Mouse (Mus musculus) limb, embryonic 11.5 days (tissue): Measurements from ENCODE around the gene Sphk2. TPM values are rescaled to one million over a fixed set of nuclear protein-coding genes. Genes with fewer than 3 reads are reported as not detected.

Experiments used
- ATAC-seq: fragments of 200-750 bp; cut with Nextera tagmentation; 2 replicates; pipeline ENCODE4 v1.8.0; 2017; ENCODE audit warnings: low read depth; ENCODE audit not compliant: insufficient number of reproducible peaks, low FRiP score, low TSS enrichment
- DNase-seq: peaks from one replicate; pipeline ENCODE4 v3.0.0-alpha.2; 2015; ENCODE audit warnings: low spot score
- H3K27ac ChIP-seq: fragments of 300-500 bp; sonication (generic); replicated peaks from 2 replicates; pipeline ENCODE4 v1.5.1; 2014; ENCODE audit warnings: low read depth, mild to moderate bottlenecking, low read length
- H3K27me3 ChIP-seq: fragments of 300-500 bp; sonication (generic); 2 replicates; pipeline ENCODE4 v1.6.1; 2014; ENCODE audit warnings: mild to moderate bottlenecking, low read length, mixed read lengths; ENCODE audit not compliant: control insufficient read depth, insufficient read depth
- H3K36me3 ChIP-seq: fragments of 300-500 bp; sonication (generic); 2 replicates; pipeline ENCODE4 v1.6.1; 2014; ENCODE audit warnings: mild to moderate bottlenecking, low read length, moderate library complexity, mixed read lengths; ENCODE audit not compliant: control insufficient read depth, insufficient read depth
- H3K4me1 ChIP-seq: fragments of 300-500 bp; sonication (generic); 2 replicates; pipeline ENCODE4 v1.6.1; 2014; ENCODE audit warnings: low read length, mixed read lengths; ENCODE audit not compliant: control insufficient read depth, insufficient read depth
- H3K4me2 ChIP-seq: fragments of 300-500 bp; sonication (generic); 2 replicates; pipeline ENCODE4 v1.6.1; 2014; ENCODE audit warnings: low read depth, mild to moderate bottlenecking, moderate library complexity; ENCODE audit not compliant: severe bottlenecking
- H3K4me3 ChIP-seq: fragments of 300-500 bp; sonication (generic); 2 replicates; pipeline ENCODE4 v1.5.1; 2014; ENCODE audit warnings: low read depth, low read length
- H3K9ac ChIP-seq: fragments of 300-500 bp; sonication (generic); 2 replicates; pipeline ENCODE4 v1.6.1; 2014; ENCODE audit warnings: mild to moderate bottlenecking, low read length
- H3K9me3 ChIP-seq: fragments of 300-500 bp; sonication (generic); 2 replicates; pipeline ENCODE4 v1.6.1; 2016; ENCODE audit warnings: low read length; ENCODE audit not compliant: control insufficient read depth
- WGBS: fragments of 180-500 bp; shearing (Covaris S2); extraction: QIAGEN DNeasy Blood & Tissue Kit; methylation state at CpG from one replicate; pipeline ENCODE4 v1.1.7; 2014; 5-methylcytosine and 5-hydroxymethylcytosine counted together
- polyA plus RNA-seq: library from polyadenylated mRNA; unstranded; fragments of >200 nt; fragmentation: Nextera tagmentation; extraction: Ambion mirVana; gene quantifications from 2 replicates; pipeline ENCODE4 v1.2.1, GENCODE M21; 2014

Sphk2 gene
- polyA plus RNA-seq, 1 experiment from 2014 or later, result 28.4 TPM

GRCm38 (mm10) chr7:45748110-45748509 lies 30.3 kb upstream of the Sphk2 start:
- no peak overlapping the region for H3K9ac ChIP-seq
- no peaks in the 10 kb centered on the region for H3K36me3 ChIP-seq
- H3K4me2 ChIP-seq, result no peak overlapping the region
- no peaks in the 10 kb centered on the region for H3K27me3 ChIP-seq
- ATAC-seq (no peak), DNase-seq (no peak)
- no peak overlapping the region for H3K4me3 ChIP-seq
- no peak overlapping the region for H3K27ac ChIP-seq
- peaks cover 3% of the 10 kb centered on the region; the same call in 1 of the 2 replicates for H3K4me1 ChIP-seq
- 82% methylated on average over 7 of the region's 7 CpGs for WGBS
- H3K9me3 ChIP-seq, result no peaks in the 10 kb centered on the region; the same call in 1 of the 2 replicates

GRCm38 (mm10) chr7:45747450-45747849 lies 29.6 kb upstream of the Sphk2 start:
- Histone ChIP-seq H3K4me3 (no peak overlapping the region), H3K4me2 (no peak overlapping the region), H3K27me3 (no peaks in the 10 kb centered on the region), H3K9me3 (no peaks in the 10 kb centered on the region; the same call in 1 of the 2 replicates), H3K4me1 (peaks cover 3% of the 10 kb centered on the region; the same call in 1 of the 2 replicates), H3K36me3 (no peaks in the 10 kb centered on the region), H3K27ac (no peak overlapping the region), H3K9ac (no peak overlapping the region)
- 87% methylated on average over 5 of the region's 5 CpGs for WGBS
- ATAC-seq, result no peak
- no peak for DNase-seq

- WGBS, result 64% methylated on average over 6 of the region's 6 CpGs
- no peak overlapping the region for H3K4me3 ChIP-seq
- no peak overlapping the region for H3K9ac ChIP-seq
- H3K4me1 ChIP-seq, result peaks cover 3% of the 10 kb centered on the region; the same call in 1 of the 2 replicates
- H3K36me3 ChIP-seq, result no peaks in the 10 kb centered on the region
- no peak for ATAC-seq
- no peak for DNase-seq
- no peak overlapping the region for H3K4me2 ChIP-seq
- no peak overlapping the region for H3K27ac ChIP-seq
- H3K27me3 ChIP-seq, result no peaks in the 10 kb centered on the region
- H3K9me3 ChIP-seq, result no peaks in the 10 kb centered on the region; the same call in 1 of the 2 replicates
Observed at GRCm38 (mm10) chr7:45746518-45746917, 28.7 kb upstream of the Sphk2 start.

- Histone ChIP-seq H3K4me2 (no peak overlapping the region), H3K4me1 (no peaks in the 10 kb centered on the region), H3K36me3 (no peaks in the 10 kb centered on the region), H3K9me3 (no peaks in the 10 kb centered on the region; the same call in 1 of the 2 replicates), H3K4me3 (no peak overlapping the region), H3K9ac (no peak overlapping the region), H3K27me3 (no peaks in the 10 kb centered on the region), H3K27ac (no peak overlapping the region)
- DNase-seq (peak; percentile 81), ATAC-seq (0 out of 2 replicates have a peak, but pooled peaks have one; percentile 11)
- 34% methylated on average over 2 of the region's 2 CpGs for WGBS
Observed at GRCm38 (mm10) chr7:45744387-45744786, 26.6 kb upstream of the Sphk2 start.

GRCm38 (mm10) chr7:45742338-45742737 lies 24.5 kb upstream of the Sphk2 start:
- WGBS, result 35% methylated on average over 19 of the region's 19 CpGs
- Histone ChIP-seq H3K27me3 (no peaks in the 10 kb centered on the region), H3K9ac (no peak overlapping the region), H3K9me3 (no peaks in the 10 kb centered on the region; the same call in 1 of the 2 replicates), H3K4me3 (peak overlapping the region; percentile 14; the same call in 1 of the 2 replicates), H3K4me2 (peak overlapping the region; percentile 24; the same call in 1 of the 2 replicates), H3K4me1 (no peaks in the 10 kb centered on the region), H3K36me3 (no peaks in the 10 kb centered on the region), H3K27ac (no peak overlapping the region)
- ATAC-seq, result no peak
- DNase-seq, result no peak

- no peak overlapping the region for H3K9ac ChIP-seq
- ATAC-seq, result no peak
- H3K4me1 ChIP-seq, result no peaks in the 10 kb centered on the region
- H3K27ac ChIP-seq, result no peak overlapping the region
- WGBS, result 27% methylated on average over 11 of the region's 11 CpGs
- H3K9me3 ChIP-seq, result no peaks in the 10 kb centered on the region; the same call in 1 of the 2 replicates
- peak overlapping the region; percentile 14; the same call in 1 of the 2 replicates for H3K4me3 ChIP-seq
- no peak for DNase-seq
- H3K36me3 ChIP-seq, result no peaks in the 10 kb centered on the region
- H3K4me2 ChIP-seq, result peak overlapping the region; percentile 24; the same call in 1 of the 2 replicates
- H3K27me3 ChIP-seq, result no peaks in the 10 kb centered on the region
Observed at GRCm38 (mm10) chr7:45741777-45742176, 24.0 kb upstream of the Sphk2 start.

GRCm38 (mm10) chr7:45741308-45741707 lies 23.5 kb upstream of the Sphk2 start:
- Histone ChIP-seq H3K4me2 (no peak overlapping the region), H3K36me3 (no peaks in the 10 kb centered on the region), H3K4me1 (no peaks in the 10 kb centered on the region), H3K9ac (no peak overlapping the region), H3K27ac (no peak overlapping the region), H3K27me3 (no peaks in the 10 kb centered on the region), H3K4me3 (no peak overlapping the region), H3K9me3 (no peaks in the 10 kb centered on the region)
- ATAC-seq (no peak), DNase-seq (no peak)
- 86% methylated on average over 12 of the region's 12 CpGs for WGBS

- Histone ChIP-seq H3K9me3 (no peaks in the 10 kb centered on the region), H3K27me3 (no peaks in the 10 kb centered on the region), H3K4me3 (no peak overlapping the region), H3K9ac (no peak overlapping the region), H3K27ac (no peak overlapping the region), H3K4me1 (no peaks in the 10 kb centered on the region), H3K4me2 (no peak overlapping the region), H3K36me3 (no peaks in the 10 kb centered on the region)
- DNase-seq, result no peak
- WGBS, result 75% methylated on average over 10 of the region's 10 CpGs
- ATAC-seq, result no peak
Observed at GRCm38 (mm10) chr7:45739820-45740219, 22.0 kb upstream of the Sphk2 start.
